Mouse (Mus musculus) lung, postnatal 0 days (tissue): ENCODE data around the gene Relt.

Source experiments
- CTCF ChIP-seq: IDR thresholded peaks from 2 replicates; pipeline ENCODE4 v1.5.1; 2016; ENCODE audit warnings: antibody characterized with exemption, mild to moderate bottlenecking
- EP300 ChIP-seq: IDR thresholded peaks from 2 replicates; pipeline ENCODE4 v1.6.1; 2016; ENCODE audit warnings: antibody characterized with exemption, mild to moderate bottlenecking, control low read depth

DNA sequence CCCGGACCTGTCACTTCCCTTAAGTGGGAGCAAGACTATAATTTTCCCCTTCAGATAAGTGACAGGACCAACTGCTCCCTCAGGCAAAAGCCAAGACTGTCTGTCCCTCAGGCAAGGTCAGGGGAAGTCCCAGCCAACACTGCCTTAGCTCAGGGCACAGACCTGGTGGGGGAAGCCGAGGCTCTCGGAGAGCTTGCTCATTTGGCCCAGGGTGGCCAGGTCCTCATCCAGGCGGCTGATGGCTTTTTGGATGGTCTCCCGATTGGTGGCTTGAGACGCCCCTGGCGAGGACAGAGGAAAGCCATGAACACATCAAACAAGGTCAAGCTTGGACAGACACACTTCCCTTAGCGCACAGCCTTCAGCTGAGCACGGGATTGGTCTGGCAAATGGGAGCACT is 18.3 kb upstream of the Relt start:
- no peak for TF ChIP-seq CTCF
- TF ChIP-seq EP300: no peak
